Mouse (Mus musculus) erythroid progenitor cell, adult 5-6 weeks (primary cell): ENCODE results near the gene Bok. TPM values are rescaled to one million over a fixed set of nuclear protein-coding genes. Genes with fewer than 3 reads are reported as not detected.

Source experiments
- ATAC-seq: replicated peaks from 2 replicates; pipeline ENCODE4 v1.8.0; 2016; ENCODE audit warnings: moderate number of reproducible peaks, mild to moderate bottlenecking, moderate TSS enrichment, inconsistent platforms; ENCODE audit not compliant: poor library complexity, low FRiP score, severe bottlenecking
- total RNA-seq, 2 experiments: library from RNA; stranded (forward) in 1 of 2; stranded (reverse) in 1 of 2; fragments of 150-400 nt in 1 of 2; fragments of 186-747, 209-891 nt in 1 of 2; gene quantifications; 2 replicates each; pipeline versions ENCODE4 v1.2.3 to v1.2.4; 2015 to 2017; ENCODE audit warnings: low replicate concordance in 2 of 2

Bok gene
- total RNA-seq, 2 experiments from 2014 or later: not detected

DNA sequence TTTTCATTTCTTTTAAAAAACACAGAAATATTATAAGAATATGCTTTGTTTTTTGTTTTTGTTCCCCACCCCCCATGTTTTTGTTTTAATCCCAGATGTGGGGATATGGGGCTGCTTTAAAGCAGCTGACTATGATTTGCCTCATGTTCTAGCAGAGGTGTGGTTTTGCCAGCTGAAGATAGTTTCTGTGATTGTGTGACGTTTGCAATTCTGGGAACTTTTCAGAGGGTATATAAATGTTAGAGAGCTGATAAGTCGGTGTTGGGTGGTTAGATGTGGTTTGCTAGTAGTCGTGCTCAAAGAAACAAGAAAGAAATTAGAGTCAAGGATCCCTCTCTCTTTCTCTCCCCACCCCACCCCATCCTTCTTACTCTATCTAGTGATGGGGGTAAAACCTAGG, 50.4 kb downstream of the Bok start:
- ATAC-seq: no peak

DNA sequence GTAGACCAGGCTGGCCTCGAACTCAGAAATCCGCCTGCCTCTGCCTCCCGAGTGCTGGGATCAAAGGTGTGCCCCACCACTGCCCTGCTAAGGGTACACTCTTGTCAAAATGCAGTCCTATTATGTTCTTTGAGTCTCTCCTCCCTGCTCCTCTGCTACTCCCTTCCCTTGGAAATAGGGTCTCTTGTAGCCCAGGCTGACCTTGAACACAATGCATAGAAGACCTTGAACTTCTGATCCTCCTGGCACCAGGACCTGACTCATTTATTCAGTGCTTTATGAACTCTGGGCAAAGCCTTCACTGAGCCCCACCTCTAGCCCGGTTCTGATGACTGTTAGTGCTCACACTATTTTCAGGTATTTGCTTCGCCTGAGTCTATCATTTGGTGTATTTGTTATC, 52.3 kb downstream of the Bok start:
- ATAC-seq: no peak

DNA sequence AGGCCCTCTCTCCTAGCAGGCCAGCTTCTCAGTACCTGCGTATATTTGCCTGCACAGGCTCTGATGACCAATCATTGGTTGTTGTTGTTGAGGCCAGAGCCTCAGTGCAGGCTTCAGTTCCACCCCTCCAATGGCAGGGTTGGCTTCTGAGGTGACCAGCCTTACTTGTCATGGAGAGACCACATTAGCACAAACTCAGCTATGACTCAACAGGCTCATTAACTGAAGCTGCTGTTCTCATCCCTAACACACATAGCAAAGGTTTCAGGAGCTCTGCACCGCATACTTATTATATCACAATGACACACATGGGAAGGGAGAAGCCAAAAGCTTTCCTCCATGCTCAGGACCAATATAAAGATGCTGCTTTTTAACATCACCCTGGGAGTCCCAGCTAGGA, 55.2 kb downstream of the Bok start:
- ATAC-seq: no peak

DNA sequence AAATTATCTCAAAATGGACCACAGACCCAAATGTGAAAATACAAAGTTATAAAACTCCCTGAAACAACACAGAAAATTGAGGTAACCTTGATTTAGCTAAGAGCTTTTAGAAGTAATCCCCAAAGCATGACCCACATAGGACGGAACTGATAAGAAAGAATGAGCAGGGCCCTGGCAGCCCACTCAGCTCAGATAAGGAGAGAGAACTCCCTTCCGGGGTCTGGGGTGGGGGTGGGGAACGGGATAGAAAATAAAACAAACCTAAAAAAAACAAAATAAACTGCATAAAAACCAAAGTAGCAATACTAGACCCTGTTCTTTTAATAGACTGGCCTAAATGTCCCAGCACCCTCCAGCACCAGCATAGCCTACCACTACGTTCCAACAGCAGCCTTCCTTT, 56.5 kb downstream of the Bok start:
- no peak for ATAC-seq

DNA sequence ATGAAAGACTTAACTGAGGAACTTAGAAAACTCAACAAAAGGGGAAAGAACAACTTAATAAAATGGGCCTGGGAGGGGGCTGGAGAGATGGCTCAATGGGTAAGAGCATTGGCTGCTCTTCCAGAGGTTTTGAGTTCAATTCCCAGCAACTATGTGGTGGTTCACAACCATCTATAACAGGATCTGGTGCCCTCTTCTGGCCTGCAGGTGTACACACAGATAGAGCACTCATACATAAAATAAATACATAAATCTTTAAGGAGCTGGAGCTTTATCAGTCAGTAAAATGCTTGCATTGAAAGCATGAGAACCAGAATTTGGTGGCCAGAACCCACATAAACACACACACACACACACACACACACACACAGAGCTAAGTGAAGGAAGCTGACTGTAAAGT, 57.5 kb downstream of the Bok start:
- ATAC-seq: peak; percentile 55; the same call in 1 of the 2 replicates

Other genes with a start within 250 kb of the Bok start
- gene Hdlbp, start 206.8 kb upstream of the Bok start, total RNA-seq (2015; ENCODE audit: low replicate concordance): 65.8 and 68.8 TPM in 2 replicates
- gene Hdlbp, start 206.8 kb upstream of the Bok start, total RNA-seq (2017; ENCODE audit: low replicate concordance): 40.5 and 51.6 TPM in 2 replicates
- not detected in 2 replicates for gene Farp2, start 173.6 kb upstream of the Bok start, total RNA-seq (2015; ENCODE audit: low replicate concordance)
- gene Farp2, start 173.6 kb upstream of the Bok start, total RNA-seq (2017; ENCODE audit: low replicate concordance): 0.64 and 1.5 TPM in 2 replicates
- 28.5 and 36.5 TPM in 2 replicates for gene Stk25, start 27.0 kb upstream of the Bok start, total RNA-seq (2015; ENCODE audit: low replicate concordance)
- gene Stk25, start 27.0 kb upstream of the Bok start, total RNA-seq (2017; ENCODE audit: low replicate concordance): 33.5 and 52.2 TPM in 2 replicates
- 67.8 and 91.4 TPM in 2 replicates for gene Atg4b, start 65.8 kb downstream of the Bok start, total RNA-seq (2015; ENCODE audit: low replicate concordance)
- gene Atg4b, start 65.8 kb downstream of the Bok start, total RNA-seq (2017; ENCODE audit: low replicate concordance): 116 and 166 TPM in 2 replicates
- gene Thap4, start 69.2 kb downstream of the Bok start, total RNA-seq (2015; ENCODE audit: low replicate concordance): 1.1 and 30.6 TPM in 2 replicates
- gene Thap4, start 69.2 kb downstream of the Bok start, total RNA-seq (2017; ENCODE audit: low replicate concordance): 3.1 and 14.1 TPM in 2 replicates
- gene Dtymk, start 116.3 kb downstream of the Bok start, total RNA-seq (2015; ENCODE audit: low replicate concordance): 135 and 183 TPM in 2 replicates
- gene Dtymk, start 116.3 kb downstream of the Bok start, total RNA-seq (2017; ENCODE audit: low replicate concordance): 123 and 140 TPM in 2 replicates
- 10.5 and 18.4 TPM in 2 replicates for gene Ing5, start 118.3 kb downstream of the Bok start, total RNA-seq (2015; ENCODE audit: low replicate concordance)
- gene Ing5, start 118.3 kb downstream of the Bok start, total RNA-seq (2017; ENCODE audit: low replicate concordance): 23.2 and 41.9 TPM in 2 replicates
- gene D2hgdh, start 139.2 kb downstream of the Bok start, total RNA-seq (2015; ENCODE audit: low replicate concordance): 4.0 and 18.4 TPM in 2 replicates
- gene D2hgdh, start 139.2 kb downstream of the Bok start, total RNA-seq (2017; ENCODE audit: low replicate concordance): 5.6 and 10.1 TPM in 2 replicates
- not detected in 2 replicates for gene Gal3st2, start 175.6 kb downstream of the Bok start, total RNA-seq (2015; ENCODE audit: low replicate concordance)
- not detected in 2 replicates for gene Gal3st2, start 175.6 kb downstream of the Bok start, total RNA-seq (2017; ENCODE audit: low replicate concordance)
- gene Gal3st2b, start 232.7 kb downstream of the Bok start, total RNA-seq (2015; ENCODE audit: low replicate concordance): 0.72 TPM in 1 of 2 replicates, not detected in the other
- gene Gal3st2b, start 232.7 kb downstream of the Bok start, total RNA-seq (2017; ENCODE audit: low replicate concordance): not detected in 2 replicates